Mouse (Mus musculus) embryonic fibroblast, embryonic 13.5 days (primary cell): ENCODE measurements at regions not wholly inside any gene's neighbourhood (a gene's known extent, or its start where the extent isn't known, plus 50 kb on each side); places are given as distances from the start of the nearest gene placed in this dataset.

Experiments
- CTCF ChIP-seq: IDR thresholded peaks from 2 replicates; pipeline ENCODE4 v1.5.1; 2011; ENCODE audit warnings: mild to moderate bottlenecking, control low read depth, low read length, moderate library complexity, borderline replicate concordance; ENCODE audit not compliant: insufficient read depth
- POLR2A ChIP-seq: IDR thresholded peaks from 2 replicates; pipeline ENCODE4 v1.6.1; 2011; ENCODE audit warnings: low read depth, mild to moderate bottlenecking, control low read depth, low read length, moderate library complexity

- TF ChIP-seq POLR2A = no peak
- TF ChIP-seq CTCF = no peak
These were observed 88.0 kb upstream of the Dapk1 start for GRCm38 (mm10) chr13:60513756-60514155.
